Mouse (Mus musculus): Measurements from ENCODE around the gene Eif4a2. TPM values are rescaled to one million over a fixed set of nuclear protein-coding genes. Genes with fewer than 3 reads are reported as not detected.

The Eif4a2 gene
- polyA plus RNA-seq, 1 experiment, result 108 TPM

GRCm38 (mm10) chr16:23108943-23109342 is 1.7 kb downstream of the Eif4a2 start:
- Histone ChIP-seq H3K27me3 (ENCODE audit: control insufficient read depth, insufficient read depth, low read length) (no peaks in the 10 kb centered on the region), H3K4me1 (ENCODE audit: control insufficient read depth, insufficient read depth, low read length) (no peaks in the 10 kb centered on the region), H3K27ac (ENCODE audit: control insufficient read depth, insufficient read depth, low read depth, low read length) (no peak overlapping the region), H3K36me3 (ENCODE audit: control insufficient read depth, insufficient read depth, low read length) (no peaks in the 10 kb centered on the region), H3K4me3 (ENCODE audit: control insufficient read depth, low read depth, low read length) (peak overlapping the region; percentile 83; the same call in 1 of the 2 replicates)
- TF ChIP-seq POLR2A (IDR thresholded peaks at IDR 0.05; ENCODE audit: control insufficient read depth, low read depth, low read length), result no peak
- TF ChIP-seq CTCF (IDR thresholded peaks at IDR 0.05; ENCODE audit: control insufficient read depth, insufficient read depth, insufficient replicate concordance, low read depth, low read length), result no peak

DNA sequence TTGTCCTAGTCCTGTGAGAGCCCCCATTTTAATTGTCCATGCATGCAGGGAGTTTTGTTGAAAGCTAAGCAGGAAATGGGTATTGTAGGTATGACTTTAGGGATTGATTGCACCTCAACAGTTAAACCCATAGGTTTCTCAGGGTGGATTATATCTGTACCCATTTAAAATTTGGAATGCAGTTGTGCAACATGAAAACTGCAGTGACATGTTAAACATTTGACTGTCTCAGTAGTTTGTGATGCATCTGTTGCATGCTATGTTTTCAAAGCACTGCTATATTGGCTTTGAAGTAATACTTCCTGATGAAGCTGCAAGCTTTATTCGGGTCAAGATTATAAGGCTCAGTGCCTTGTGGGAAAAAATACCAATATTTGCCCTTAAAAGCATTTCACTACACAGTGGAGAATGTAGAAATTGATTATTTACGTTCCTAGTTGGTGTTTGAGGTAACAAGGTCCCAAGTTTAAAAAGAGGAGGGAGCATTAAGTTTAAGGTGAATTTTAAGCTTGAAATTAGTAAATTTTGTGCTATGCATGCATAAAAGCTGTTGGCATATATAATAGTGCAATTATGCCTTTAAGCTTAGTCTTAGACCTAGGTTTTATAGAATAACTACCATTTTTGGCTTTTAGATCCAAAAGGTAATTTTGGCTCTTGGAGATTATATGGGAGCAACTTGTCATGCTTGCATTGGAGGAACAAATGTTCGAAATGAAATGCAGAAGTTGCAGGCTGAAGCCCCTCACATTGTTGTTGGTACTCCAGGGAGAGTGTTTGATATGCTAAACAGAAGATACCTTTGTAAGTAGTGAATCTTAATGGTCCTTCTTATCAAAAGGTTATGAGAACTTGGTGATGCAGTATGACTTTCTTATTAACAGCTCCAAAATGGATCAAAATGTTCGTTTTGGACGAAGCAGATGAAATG is 2.4 kb downstream of the Eif4a2 start:
- Histone ChIP-seq H3K27me3 (ENCODE audit: control insufficient read depth, insufficient read depth, low read length) (no peaks in the 10 kb centered on the region), H3K4me3 (ENCODE audit: control insufficient read depth, low read depth, low read length) (peak overlapping the region; percentile 71; the same call in 1 of the 2 replicates), H3K27ac (ENCODE audit: control insufficient read depth, insufficient read depth, low read depth, low read length) (no peak overlapping the region), H3K4me1 (ENCODE audit: control insufficient read depth, insufficient read depth, low read length) (no peaks in the 10 kb centered on the region), H3K36me3 (ENCODE audit: control insufficient read depth, insufficient read depth, low read length) (no peaks in the 10 kb centered on the region)
- TF ChIP-seq CTCF (IDR thresholded peaks at IDR 0.05; ENCODE audit: control insufficient read depth, insufficient read depth, insufficient replicate concordance, low read depth, low read length) (no peak), POLR2A (IDR thresholded peaks at IDR 0.05; ENCODE audit: control insufficient read depth, low read depth, low read length) (no peak)

DNA sequence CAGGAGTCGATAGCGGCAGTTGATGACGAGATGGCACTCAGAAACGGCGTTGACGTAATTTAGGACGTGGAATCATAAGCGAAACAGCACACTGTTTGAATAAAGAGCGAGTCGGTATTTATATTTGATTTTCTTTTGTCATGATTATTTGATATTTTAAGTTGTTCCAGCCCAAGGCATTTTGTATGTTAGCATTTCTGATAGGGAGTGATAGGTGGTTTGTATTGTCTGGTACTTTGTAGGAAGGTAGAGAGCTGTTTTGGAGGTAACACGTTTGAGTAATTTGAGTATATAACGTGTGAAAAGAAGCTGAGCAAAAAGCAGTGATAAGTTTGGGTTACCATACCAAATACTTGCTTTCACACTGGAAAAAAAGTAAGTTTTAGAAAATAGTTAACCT is 5.1 kb downstream of the Eif4a2 start:
- TF ChIP-seq POLR2A (IDR thresholded peaks at IDR 0.05; ENCODE audit: control insufficient read depth, low read depth, low read length) (no peak), CTCF (IDR thresholded peaks at IDR 0.05; ENCODE audit: control insufficient read depth, insufficient read depth, insufficient replicate concordance, low read depth, low read length) (no peak)
- H3K4me3 ChIP-seq (ENCODE audit: control insufficient read depth, low read depth, low read length), result no peak overlapping the region

GRCm38 (mm10) chr16:23112861-23113435 is 5.7 kb downstream of the Eif4a2 start:
- no peak for TF ChIP-seq CTCF (IDR thresholded peaks at IDR 0.05; ENCODE audit: control insufficient read depth, insufficient read depth, insufficient replicate concordance, low read depth, low read length)
- no peak for TF ChIP-seq POLR2A (IDR thresholded peaks at IDR 0.05; ENCODE audit: control insufficient read depth, low read depth, low read length)
- H3K27ac ChIP-seq (ENCODE audit: control insufficient read depth, insufficient read depth, low read depth, low read length), result no peak overlapping the region
- no peaks in the 10 kb centered on the region; the same call in 1 of the 2 replicates for H3K36me3 ChIP-seq (ENCODE audit: control insufficient read depth, insufficient read depth, low read length)
- no peak overlapping the region for H3K4me3 ChIP-seq (ENCODE audit: control insufficient read depth, low read depth, low read length)
- no peaks in the 10 kb centered on the region for H3K4me1 ChIP-seq (ENCODE audit: control insufficient read depth, insufficient read depth, low read length)
- no peaks in the 10 kb centered on the region for H3K27me3 ChIP-seq (ENCODE audit: control insufficient read depth, insufficient read depth, low read length)

More for the DNA sequence above, 5.1 kb downstream of the Eif4a2 start:
- H3K27me3 ChIP-seq (ENCODE audit: control insufficient read depth, insufficient read depth, low read length), result no peaks in the 10 kb centered on the region
- H3K27ac ChIP-seq (ENCODE audit: control insufficient read depth, insufficient read depth, low read depth, low read length), result no peak overlapping the region
- no peaks in the 10 kb centered on the region for H3K4me1 ChIP-seq (ENCODE audit: control insufficient read depth, insufficient read depth, low read length)
- no peaks in the 10 kb centered on the region; the same call in 1 of the 2 replicates for H3K36me3 ChIP-seq (ENCODE audit: control insufficient read depth, insufficient read depth, low read length)

DNA sequence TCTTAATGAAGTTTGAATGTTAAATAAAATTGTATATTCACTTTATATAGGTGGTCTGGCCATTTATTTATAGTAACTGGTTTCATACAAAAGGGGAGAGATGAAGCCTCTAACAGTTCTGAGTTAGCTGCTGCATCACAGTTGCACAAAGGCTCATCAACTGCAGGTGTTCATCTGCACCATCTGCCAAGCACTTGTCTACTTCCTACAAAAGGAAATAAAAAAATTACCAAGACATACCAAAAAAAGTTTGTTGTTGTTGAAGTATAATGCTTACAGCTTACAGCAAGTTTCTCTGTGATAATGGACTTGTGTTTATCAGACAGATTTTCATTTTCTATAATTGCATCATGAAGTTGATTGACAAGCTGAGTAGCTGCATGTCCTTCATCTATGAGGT is 6.7 kb downstream of the Eif4a2 start:
- Histone ChIP-seq H3K27me3 (ENCODE audit: control insufficient read depth, insufficient read depth, low read length) (no peaks in the 10 kb centered on the region), H3K36me3 (ENCODE audit: control insufficient read depth, insufficient read depth, low read length) (no peaks in the 10 kb centered on the region; the same call in 1 of the 2 replicates), H3K4me1 (ENCODE audit: control insufficient read depth, insufficient read depth, low read length) (no peaks in the 10 kb centered on the region), H3K27ac (ENCODE audit: control insufficient read depth, insufficient read depth, low read depth, low read length) (no peak overlapping the region), H3K4me3 (ENCODE audit: control insufficient read depth, low read depth, low read length) (no peak overlapping the region)
- TF ChIP-seq CTCF (IDR thresholded peaks at IDR 0.05; ENCODE audit: control insufficient read depth, insufficient read depth, insufficient replicate concordance, low read depth, low read length), result no peak
- TF ChIP-seq POLR2A (IDR thresholded peaks at IDR 0.05; ENCODE audit: control insufficient read depth, low read depth, low read length), result no peak

- no peaks in the 10 kb centered on the region; the same call in 1 of the 2 replicates for H3K36me3 ChIP-seq (ENCODE audit: control insufficient read depth, insufficient read depth, low read length)
- H3K27ac ChIP-seq (ENCODE audit: control insufficient read depth, insufficient read depth, low read depth, low read length), result no peak overlapping the region
- no peaks in the 10 kb centered on the region for H3K27me3 ChIP-seq (ENCODE audit: control insufficient read depth, insufficient read depth, low read length)
- no peaks in the 10 kb centered on the region for H3K4me1 ChIP-seq (ENCODE audit: control insufficient read depth, insufficient read depth, low read length)
- H3K4me3 ChIP-seq (ENCODE audit: control insufficient read depth, low read depth, low read length), result no peak overlapping the region
- TF ChIP-seq CTCF (IDR thresholded peaks at IDR 0.05; ENCODE audit: control insufficient read depth, insufficient read depth, insufficient replicate concordance, low read depth, low read length) (no peak), POLR2A (IDR thresholded peaks at IDR 0.05; ENCODE audit: control insufficient read depth, low read depth, low read length) (no peak)
These were observed 7.3 kb downstream of the Eif4a2 start for GRCm38 (mm10) chr16:23114339-23115171.

All from testis, adult 2 months (tissue).